Mouse (Mus musculus) spleen, adult 2 months (tissue): ENCODE measurements around the gene Hbb-bh1. TPM values are rescaled to one million over a fixed set of nuclear protein-coding genes. Genes with fewer than 3 reads are reported as not detected.
"Not testable (repeated sequence)": the region's sequence is repeated elsewhere in the genome, so short reads cannot be mapped to it uniquely, and the experiment has no call there.

Experiments
- DNase-seq, 2 experiments: peaks; one replicate each; pipeline versions ENCODE4 v3.0.0 to v3.0.0-alpha.2; 2012 to 2021; ENCODE audit warnings: low spot score in 2 of 2, low read depth in 1 of 2
- H3K27ac ChIP-seq: fragments of 200-500 bp; 2 replicates; pipeline ENCODE4 v1.5.1; 2012; ENCODE audit warnings: low read length, inconsistent platforms; ENCODE audit not compliant: insufficient read depth
- H3K27me3 ChIP-seq: fragments of 200-500 bp; 2 replicates; pipeline ENCODE4 v1.6.1; 2012; ENCODE audit warnings: mild to moderate bottlenecking, moderate library complexity, low read length, inconsistent platforms; ENCODE audit not compliant: control insufficient read depth, insufficient read depth
- H3K36me3 ChIP-seq: fragments of 200-500 bp; 2 replicates; pipeline ENCODE4 v1.6.1; 2012; ENCODE audit warnings: mild to moderate bottlenecking, low read length, inconsistent platforms; ENCODE audit not compliant: control insufficient read depth, insufficient read depth
- H3K4me1 ChIP-seq: fragments of 200-500 bp; 2 replicates; pipeline ENCODE4 v1.6.1; 2011; ENCODE audit warnings: inconsistent platforms; ENCODE audit not compliant: control insufficient read depth, insufficient read depth, insufficient read length
- H3K4me3 ChIP-seq: fragments of 200-500 bp; 2 replicates; pipeline ENCODE4 v1.5.1; 2011; ENCODE audit warnings: mild to moderate bottlenecking, inconsistent platforms; ENCODE audit not compliant: insufficient read depth, insufficient read length; ENCODE audit errors: extremely low read depth
- CTCF ChIP-seq: fragments of 200-500 bp; IDR thresholded peaks from 2 replicates; pipeline ENCODE4 v1.5.1; 2011; ENCODE audit warnings: mild to moderate bottlenecking, inconsistent platforms; ENCODE audit not compliant: insufficient read depth, insufficient read length, insufficient replicate concordance; ENCODE audit errors: extremely low read depth
- POLR2A ChIP-seq: fragments of 200-500 bp; IDR thresholded peaks from 2 replicates; pipeline ENCODE4 v1.6.1; 2011; ENCODE audit warnings: low read depth, low read length, inconsistent platforms
- WGBS: fragments of 180-500 bp; shearing (Covaris S2); methylation state at CpG from one replicate; pipeline ENCODE4 v1.1.7; 2018; 5-methylcytosine and 5-hydroxymethylcytosine counted together
- polyA plus RNA-seq: library from polyadenylated mRNA; depleted of rRNA; stranded (reverse); fragments of >200 nt; gene quantifications from 2 replicates; pipeline ENCODE4 v1.2.3, GENCODE M21; 2012

The Hbb-bh1 gene
- polyA plus RNA-seq, 1 experiment, result 0.15 TPM

- H3K4me3 ChIP-seq, result no peak overlapping the region
- H3K4me1 ChIP-seq, result peaks cover 2% of the 10 kb centered on the region; the same call in 1 of the 2 replicates
- TF ChIP-seq POLR2A, result no peak
- no peak for TF ChIP-seq CTCF
- WGBS, result 46% methylated on average over 1 of the region's 1 CpGs
- no peaks in the 10 kb centered on the region for H3K27me3 ChIP-seq
- H3K36me3 ChIP-seq, result no peaks in the 10 kb centered on the region
- peak; percentile 4 to 19 for DNase-seq
- no peak overlapping the region for H3K27ac ChIP-seq
Measured at GRCm38 (mm10) chr7:103860855-103861254, 17.9 kb upstream of the Hbb-bh1 start.

GRCm38 (mm10) chr7:103859076-103859475 lies 16.1 kb upstream of the Hbb-bh1 start:
- no peak for DNase-seq
- H3K4me3 ChIP-seq, result no peak overlapping the region
- 61% methylated on average over 2 of the region's 2 CpGs for WGBS
- H3K27me3 ChIP-seq, result no peaks in the 10 kb centered on the region
- no peaks in the 10 kb centered on the region for H3K36me3 ChIP-seq
- H3K27ac ChIP-seq, result no peak overlapping the region
- H3K4me1 ChIP-seq, result peaks cover 2% of the 10 kb centered on the region; the same call in 1 of the 2 replicates
- TF ChIP-seq POLR2A, result no peak
- TF ChIP-seq CTCF, result no peak

- 84% methylated on average over 1 of the region's 1 CpGs for WGBS
- DNase-seq, result no peak
- H3K4me1 ChIP-seq, result no peaks in the 10 kb centered on the region
- no peak overlapping the region for H3K4me3 ChIP-seq
- no peak overlapping the region for H3K27ac ChIP-seq
- H3K27me3 ChIP-seq, result no peaks in the 10 kb centered on the region
- H3K36me3 ChIP-seq, result no peaks in the 10 kb centered on the region
- no peak for TF ChIP-seq POLR2A
- no peak for TF ChIP-seq CTCF
Measured at GRCm38 (mm10) chr7:103854669-103855068, 11.7 kb upstream of the Hbb-bh1 start.

GRCm38 (mm10) chr7:103853090-103853489 lies 10.1 kb upstream of the Hbb-bh1 start, which contains the start of gene Hbb-y:
Gene Hbb-y, minus strand, starts transcription at chr7:103853216.
- H3K27me3 ChIP-seq, result no peaks in the 10 kb centered on the region
- no peak within 1 kb of the TSS for H3K4me3 ChIP-seq
- TF ChIP-seq POLR2A (no peak), CTCF (no peak)
- no peaks in the 10 kb centered on the region for H3K36me3 ChIP-seq
- H3K4me1 ChIP-seq, result no peaks in the 10 kb centered on the region
- H3K27ac ChIP-seq, result no peak within 1 kb of the TSS
- 80% methylated on average over 2 of the region's 2 CpGs for WGBS
- no peak for DNase-seq

- Histone ChIP-seq H3K4me1 (peaks cover 4% of the 10 kb centered on the region; the same call in 1 of the 2 replicates), H3K36me3 (no peaks in the 10 kb centered on the region), H3K4me3 (no peak overlapping the region), H3K27ac (no peak overlapping the region), H3K27me3 (no peaks in the 10 kb centered on the region)
- WGBS, result 63% methylated on average over 2 of the region's 2 CpGs
- no peak for DNase-seq
- TF ChIP-seq POLR2A (no peak), CTCF (no peak)
Measured at GRCm38 (mm10) chr7:103844525-103845325, 1.8 kb upstream of the Hbb-bh1 start.

- Histone ChIP-seq H3K36me3 (no peaks in the 10 kb centered on the region), H3K27ac (no peak within 1 kb of the TSS), H3K4me1 (peaks cover 4% of the 10 kb centered on the region; the same call in 1 of the 2 replicates), H3K4me3 (no peak within 1 kb of the TSS), H3K27me3 (no peaks in the 10 kb centered on the region)
- TF ChIP-seq POLR2A (no peak), CTCF (no peak)
- no peak for DNase-seq
- 86% methylated on average over 3 of the region's 3 CpGs for WGBS
Measured at GRCm38 (mm10) chr7:103840268-103840667, 2.7 kb downstream of the Hbb-bh1 start, which contains the start of gene Hbb-bh2. Gene Hbb-bh2, minus strand, starts transcription at chr7:103840520.

- DNase-seq, result no peak
- WGBS, result 84% methylated on average over 4 of the region's 4 CpGs
- no peaks in the 10 kb centered on the region for H3K4me1 ChIP-seq
- TF ChIP-seq POLR2A, result no peak
- TF ChIP-seq CTCF, result no peak
- no peaks in the 10 kb centered on the region for H3K27me3 ChIP-seq
- peak within 1 kb of the TSS; percentile 54; the same call in 1 of the 2 replicates for H3K27ac ChIP-seq
- H3K36me3 ChIP-seq, result no peaks in the 10 kb centered on the region
- no peak within 1 kb of the TSS for H3K4me3 ChIP-seq
Measured at GRCm38 (mm10) chr7:103827808-103828207, 15.2 kb downstream of the Hbb-bh1 start, which contains the start of gene Hbb-bs. Gene Hbb-bs, minus strand, starts transcription at chr7:103828096.

GRCm38 (mm10) chr7:103827139-103827538 lies 15.8 kb downstream of the Hbb-bh1 start:
- H3K27me3 ChIP-seq, H3K4me1 ChIP-seq, DNase-seq, H3K36me3 ChIP-seq, H3K4me3 ChIP-seq, H3K27ac ChIP-seq: not testable (repeated sequence)
- WGBS, result no CpG with 5 or more reads among the region's 2 CpGs
